Mouse (Mus musculus) left cerebral cortex, adult 9 months (tissue): ENCODE data around the gene Rsf1.

Experiments
- DNase-seq, 2 experiments: peaks; one replicate each; pipeline ENCODE4 v3.0.0; 2022; ENCODE audit warnings: low spot score in 2 of 2

Rsf1 gene

DNA sequence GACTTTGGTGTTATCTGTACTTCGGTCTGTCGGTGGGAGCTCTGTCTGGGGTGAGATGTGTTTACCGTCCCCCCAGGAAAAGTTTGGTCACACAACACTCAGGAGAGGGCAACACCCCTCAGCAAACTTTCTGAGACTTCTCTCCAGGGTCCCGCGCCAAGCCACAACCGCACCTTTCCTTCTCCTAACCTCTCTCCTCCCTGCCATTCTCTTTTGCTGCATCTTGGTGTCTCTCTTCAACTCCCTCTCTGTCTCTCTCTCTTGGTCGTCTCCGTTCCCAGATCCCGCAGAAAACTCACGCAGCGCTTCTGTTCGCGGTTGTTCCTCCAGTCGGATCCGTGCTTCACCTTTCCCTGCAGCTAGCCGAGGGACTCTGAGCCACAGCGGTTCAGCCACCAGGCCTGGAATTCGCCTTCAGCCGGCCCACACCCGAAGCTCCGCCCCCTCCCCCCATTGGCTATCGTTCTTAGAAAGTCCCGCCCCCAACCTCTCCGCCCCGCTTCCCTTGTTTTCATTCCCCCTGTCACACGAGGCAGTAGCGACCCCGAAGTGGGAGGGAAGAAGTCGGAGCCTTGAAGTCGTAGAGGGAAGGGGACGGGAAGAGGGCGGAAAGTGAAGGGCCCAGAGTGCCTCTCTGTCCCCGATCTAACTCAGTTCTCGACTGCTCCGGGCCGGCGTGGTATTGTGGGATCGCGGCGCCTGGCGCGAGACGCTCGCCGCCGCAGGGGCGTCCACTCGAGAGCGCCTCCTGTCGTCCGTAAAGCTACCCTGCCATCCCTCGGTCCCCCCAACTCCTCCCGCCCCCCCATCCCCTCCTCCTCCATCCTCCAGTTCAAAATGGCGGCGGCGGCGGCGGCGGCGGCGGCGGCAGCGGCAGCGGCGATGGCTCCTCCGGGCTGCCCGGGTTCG, at the start of gene Rsf1, which contains the start of gene Aamdc:
TSS of gene Rsf1 (plus strand) at position 823 of the 909 bp plus-strand sequence.
TSS of gene Aamdc (minus strand) at position 431 of the 909 bp plus-strand sequence.
- peak; percentile 93 to 94 for DNase-seq

GRCm38 (mm10) chr7:97535531-97535930, 44.2 kb upstream of the Rsf1 start:
- DNase-seq = no peak

GRCm38 (mm10) chr7:97536571-97536970, 43.1 kb upstream of the Rsf1 start:
- no peak for DNase-seq

GRCm38 (mm10) chr7:97546462-97546861, 33.2 kb upstream of the Rsf1 start:
- DNase-seq = no peak

DNA sequence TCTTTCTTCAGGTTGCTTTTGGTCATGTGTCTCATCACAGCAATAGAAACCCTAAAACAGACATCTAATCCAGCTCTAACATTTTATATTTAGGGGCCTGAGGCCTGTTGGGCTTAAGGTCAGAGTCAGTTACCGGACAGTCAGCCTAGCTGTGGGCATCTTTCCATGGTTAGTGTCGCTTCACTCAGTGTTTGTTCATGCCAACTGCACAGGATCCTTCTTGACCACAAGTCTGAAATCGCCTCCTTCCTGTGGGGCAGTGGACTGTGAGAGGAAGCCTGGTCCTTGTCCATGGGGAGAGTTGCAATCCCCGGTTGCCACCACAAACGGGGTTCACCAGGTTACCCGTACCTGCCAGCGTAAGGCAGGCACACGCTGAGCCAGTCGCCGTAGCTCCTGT, 30.4 kb upstream of the Rsf1 start:
- no peak for DNase-seq

DNA sequence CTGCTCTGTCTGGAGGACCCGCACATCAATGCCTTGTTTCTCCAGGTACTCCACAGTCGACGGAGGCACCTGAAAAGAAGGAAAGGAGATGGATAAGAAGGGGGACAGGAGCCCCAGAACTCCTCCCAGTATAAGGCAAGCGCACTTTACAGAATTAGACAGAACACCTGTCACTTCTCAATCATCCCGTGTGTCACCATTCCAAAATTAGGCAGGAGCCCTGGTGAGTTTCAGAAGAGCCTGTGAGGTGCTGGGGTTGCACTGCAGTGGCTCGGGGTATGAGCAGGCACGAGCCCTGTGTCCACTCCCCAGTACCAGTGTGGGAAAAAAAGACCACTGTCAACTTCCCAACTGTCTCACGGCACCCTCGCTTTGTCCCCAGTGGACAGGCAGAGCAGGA, 29.0 kb upstream of the Rsf1 start:
- no peak for DNase-seq

GRCm38 (mm10) chr7:97563576-97563975, 16.1 kb upstream of the Rsf1 start:
- no peak for DNase-seq

DNA sequence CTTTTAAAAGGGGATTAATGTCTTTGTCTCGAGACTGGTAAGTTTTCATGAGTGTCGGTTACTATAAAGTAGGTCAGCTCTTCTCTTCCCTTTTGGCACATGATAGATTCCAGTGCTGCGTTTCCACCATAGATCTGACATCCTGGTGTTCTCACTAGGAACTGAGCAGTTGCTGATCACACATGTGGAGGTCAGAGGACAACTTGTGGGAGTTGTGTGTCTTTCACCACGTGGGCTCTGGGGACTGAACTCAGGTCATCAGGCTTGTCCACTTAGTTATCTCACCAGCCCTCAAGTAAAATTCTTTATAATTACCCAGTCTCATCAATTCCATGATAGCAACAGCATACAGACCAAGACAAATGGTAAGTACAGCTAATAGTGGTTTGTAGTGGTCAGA, 10.3 kb upstream of the Rsf1 start:
- no peak for DNase-seq

- DNase-seq = no peak
Measured at GRCm38 (mm10) chr7:97570389-97570788, 9.3 kb upstream of the Rsf1 start.

- DNase-seq = peak; percentile 18 to 37
Measured at GRCm38 (mm10) chr7:97578361-97579066, 1.2 kb upstream of the Rsf1 start.

- DNase-seq = peak; percentile 23 to 47
Measured at GRCm38 (mm10) chr7:97579976-97580842, 520 bp downstream of the Rsf1 start.

- peak; percentile 54 to 85 for DNase-seq
Measured at GRCm38 (mm10) chr7:97580843-97581214, 1.1 kb downstream of the Rsf1 start.

GRCm38 (mm10) chr7:97588506-97588905, 8.8 kb downstream of the Rsf1 start:
- DNase-seq = no peak

GRCm38 (mm10) chr7:97590488-97590887, 10.8 kb downstream of the Rsf1 start:
- DNase-seq = no peak

- DNase-seq = no peak
Measured at GRCm38 (mm10) chr7:97591336-97591735, 11.6 kb downstream of the Rsf1 start.

DNA sequence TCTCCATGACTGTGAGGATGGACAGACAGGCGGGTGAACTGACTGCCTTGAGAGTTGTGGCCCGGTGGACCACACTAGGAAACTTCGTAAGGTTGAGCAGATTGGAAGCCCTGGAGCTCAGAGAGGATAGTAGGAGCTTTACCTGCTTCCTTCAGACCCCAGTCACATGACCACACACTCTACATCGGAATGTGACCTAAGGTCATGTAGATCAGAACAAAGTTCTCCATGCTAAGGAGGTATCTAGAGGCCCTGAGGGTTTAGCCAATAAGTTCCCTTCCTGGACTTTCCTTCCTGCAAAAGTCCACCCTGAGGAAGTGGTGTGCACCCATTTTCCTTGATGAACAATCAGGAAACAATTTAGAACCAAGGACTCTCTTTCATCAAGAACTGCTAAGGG, 12.7 kb downstream of the Rsf1 start:
- DNase-seq = no peak

- DNase-seq = no peak
Measured at GRCm38 (mm10) chr7:97593535-97593934, 13.8 kb downstream of the Rsf1 start.

- no peak for DNase-seq
Measured at GRCm38 (mm10) chr7:97598548-97598947, 18.9 kb downstream of the Rsf1 start.

DNA sequence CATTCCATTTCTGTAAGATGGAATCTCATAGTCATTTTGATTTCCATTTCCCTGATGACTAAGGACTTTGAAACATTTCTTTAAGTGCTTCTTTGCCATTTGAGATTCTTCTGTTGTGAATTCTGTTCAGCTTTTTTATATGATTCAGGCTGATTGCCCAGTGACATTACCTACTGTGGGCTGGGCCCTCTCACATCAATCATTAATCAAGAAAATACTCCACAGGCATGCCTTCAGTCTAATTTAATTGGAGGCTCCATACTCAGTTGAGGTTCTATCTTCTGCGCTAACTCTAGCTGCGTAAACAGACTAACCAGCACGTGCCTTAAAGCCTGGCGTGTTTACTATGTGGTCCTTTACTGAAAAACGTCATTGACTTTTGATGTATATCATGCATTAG, 41.7 kb downstream of the Rsf1 start:
- no peak for DNase-seq

- DNase-seq = no peak
Measured at GRCm38 (mm10) chr7:97622676-97623075, 43.0 kb downstream of the Rsf1 start.

DNA sequence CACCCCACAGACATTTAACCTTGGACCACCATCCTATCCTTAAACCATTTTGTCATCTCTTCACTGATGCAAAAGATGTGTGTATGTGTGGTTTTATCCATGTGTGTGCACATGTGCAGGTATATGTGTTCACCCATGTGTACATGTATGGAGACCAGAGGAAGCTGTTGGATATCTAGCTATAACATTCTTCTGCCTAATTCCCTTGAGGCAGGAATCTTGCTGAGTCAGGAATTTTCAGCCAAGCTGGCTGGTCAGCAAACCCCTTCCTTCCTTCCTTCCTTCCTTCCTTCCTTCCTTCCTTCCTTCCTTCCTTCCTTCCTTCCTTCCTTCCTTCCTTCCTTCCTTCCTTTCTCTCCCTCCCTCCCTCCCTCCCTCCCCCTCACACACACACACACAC, 43.7 kb downstream of the Rsf1 start:
- no peak for DNase-seq

DNA sequence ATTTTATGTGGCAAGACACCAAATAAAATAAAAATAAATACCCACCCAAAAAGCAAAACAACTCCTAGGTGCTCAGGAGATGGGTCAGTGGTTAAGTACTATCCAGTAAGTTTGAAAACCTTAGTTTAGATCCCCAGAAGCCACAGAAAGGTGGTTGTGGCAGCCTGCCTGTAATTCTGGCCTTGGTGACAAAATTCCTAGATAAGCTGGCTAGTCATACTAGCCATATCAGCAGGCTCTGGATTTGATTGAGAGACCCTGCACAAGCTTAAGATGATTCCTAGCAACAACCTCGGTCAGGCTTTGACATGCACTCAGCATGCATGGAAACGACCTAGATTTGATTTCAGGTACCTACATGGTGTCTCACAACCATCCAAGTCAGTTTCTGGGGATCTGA, 49.7 kb downstream of the Rsf1 start:
- no peak for DNase-seq
